Mouse (Mus musculus) gastrocnemius, adult 8-10 months (tissue): ENCODE measurements around the gene Ambra1. TPM values are rescaled to one million over a fixed set of nuclear protein-coding genes. Genes with fewer than 3 reads are reported as not detected.
"Not testable (repeated sequence)": the region's sequence is repeated elsewhere in the genome, so short reads cannot be mapped to it uniquely, and the experiment has no call there.

Experiments
- DNase-seq, 2 experiments: peaks; one replicate each; pipeline ENCODE4 v3.0.0; 2022; ENCODE audit warnings: low spot score in 2 of 2
- total RNA-seq, 4 experiments: library from RNA; stranded (reverse); gene quantifications; 2 replicates each; pipeline ENCODE4 v1.2.4; 2022

The Ambra1 gene
- total RNA-seq, result 10 to 100 TPM; 13.7 to 15.9 (median 14.9) TPM

GRCm38 (mm10) chr2:91729971-91730821, at the start of gene Ambra1:
TSS of gene Ambra1 (plus strand) at chr2:91730134.
- DNase-seq, result peak; percentile 84 to 85

- DNase-seq, result no peak
Observed at GRCm38 (mm10) chr2:91682850-91683249, 47.1 kb upstream of the Ambra1 start.

- DNase-seq, result no peak
Observed at GRCm38 (mm10) chr2:91683919-91684318, 46.0 kb upstream of the Ambra1 start.

GRCm38 (mm10) chr2:91689452-91689851, 40.5 kb upstream of the Ambra1 start:
- no peak for DNase-seq

GRCm38 (mm10) chr2:91695436-91696224, 34.3 kb upstream of the Ambra1 start:
- no peak for DNase-seq

GRCm38 (mm10) chr2:91696225-91696590, 33.7 kb upstream of the Ambra1 start:
- DNase-seq, result no peak

GRCm38 (mm10) chr2:91699225-91699624, 30.7 kb upstream of the Ambra1 start:
- DNase-seq, result no peak

GRCm38 (mm10) chr2:91701366-91701765, 28.6 kb upstream of the Ambra1 start:
- DNase-seq, result no peak

GRCm38 (mm10) chr2:91705736-91706135, 24.2 kb upstream of the Ambra1 start:
- DNase-seq, result no peak

GRCm38 (mm10) chr2:91706456-91706855, 23.5 kb upstream of the Ambra1 start:
- no peak for DNase-seq

- no peak for DNase-seq
Observed at GRCm38 (mm10) chr2:91708361-91708760, 21.6 kb upstream of the Ambra1 start.

- peak; percentile 85 to 88 for DNase-seq
Observed at GRCm38 (mm10) chr2:91710272-91711234, 19.4 kb upstream of the Ambra1 start, which contains the start of the genes Atg13 and Harbi1. TSS of gene Atg13 (minus strand) at chr2:91710576. TSS of gene Harbi1 (plus strand) at chr2:91710852.

- no peak for DNase-seq
Observed at GRCm38 (mm10) chr2:91711256-91711925, 18.5 kb upstream of the Ambra1 start.

- DNase-seq, result no peak
Observed at GRCm38 (mm10) chr2:91714921-91715320, 15.0 kb upstream of the Ambra1 start.

GRCm38 (mm10) chr2:91718276-91718675, 11.7 kb upstream of the Ambra1 start:
- DNase-seq, result no peak

GRCm38 (mm10) chr2:91723382-91723781, 6.6 kb upstream of the Ambra1 start:
- no peak for DNase-seq

GRCm38 (mm10) chr2:91723951-91724350, 6.0 kb upstream of the Ambra1 start:
- no peak for DNase-seq

- no peak for DNase-seq
Observed at GRCm38 (mm10) chr2:91724716-91725115, 5.2 kb upstream of the Ambra1 start.

- not testable (repeated sequence) for DNase-seq
Observed at GRCm38 (mm10) chr2:91725476-91725875, 4.5 kb upstream of the Ambra1 start.

GRCm38 (mm10) chr2:91727011-91727410, 2.9 kb upstream of the Ambra1 start:
- DNase-seq, result no peak

GRCm38 (mm10) chr2:91729571-91729970, 363 bp upstream of the Ambra1 start:
- DNase-seq, result no peak
